In the genomic region with DNA sequence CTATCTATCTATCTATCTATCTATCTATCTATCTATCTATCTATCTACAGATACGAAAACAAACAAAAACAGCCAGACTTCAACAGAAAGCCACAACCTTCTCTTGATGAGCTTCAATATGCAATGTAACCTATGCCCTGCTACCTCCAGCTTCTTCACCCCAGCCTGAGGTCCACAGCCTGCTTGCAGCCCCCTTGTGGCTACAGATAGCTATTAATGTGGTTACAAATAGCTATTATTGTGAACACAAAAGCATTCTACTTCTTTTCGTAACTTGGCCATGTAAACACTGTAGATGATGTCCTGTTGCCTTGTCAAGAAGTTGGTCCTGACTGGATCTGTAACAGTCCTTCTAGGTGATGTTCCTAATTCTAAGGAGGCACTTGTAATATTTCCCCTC, we compare ENCODE assay signal across 27 mouse cellular contexts. TPM values are rescaled to one million over a fixed set of nuclear protein-coding genes. Genes with fewer than 3 reads are reported as not detected.
DNase-seq lines count a peak whose midpoint lies in the region; ATAC-seq and TF ChIP-seq lines count a peak whose summit lies in the region.
"Had no signal": no experiment of that assay in that cellular context is flagged by ENCODE, and none has a peak within 500 bp of the region (broad histone marks: within the 10 kb centered on the region; RNA-seq: fewer than 3 reads in every experiment).

No protein-coding gene starts in this region.

- H3K4me3 ChIP-seq in intestine, postnatal 0 days (ENCODE audit: low read depth, low read length) = no peak overlapping the region
- no peak overlapping the region for H3K4me3 ChIP-seq in intestine, embryonic 16.5 days (ENCODE audit: low read length)
- H3K4me3 ChIP-seq in midbrain, postnatal 0 days (ENCODE audit: low read depth, low read length) = no peak overlapping the region
- no peak overlapping the region for H3K4me3 ChIP-seq in midbrain, embryonic 10.5 days
- H3K4me3 ChIP-seq in MEL (ENCODE audit: control insufficient read depth in 1 of 2, insufficient read depth in 1 of 2, low read depth in 2 of 2, low read length in 2 of 2) = no peak overlapping the region
- H3K4me3 ChIP-seq: embryonic facial prominence, embryonic 13.5 days; forebrain, embryonic 15.5 days; heart, embryonic 15.5 days; hindbrain, embryonic 15.5 days; intestine, embryonic 15.5 days; limb, embryonic 15.5 days; midbrain, embryonic 13.5 days had no signal

- no peaks in the 10 kb centered on the region for H3K79me2 ChIP-seq in MEL (ENCODE audit: control insufficient read depth, insufficient read depth, low read length, poor library complexity)

- no peak for TF ChIP-seq POLR2A in MEL (IDR thresholded peaks at IDR 0.05; ENCODE audit: control insufficient read depth in 1 of 2, insufficient read depth in 1 of 2, low read depth in 1 of 2, low read length in 2 of 2, poor library complexity in 1 of 2)

- no peak for TF ChIP-seq RAD21 in MEL (IDR thresholded peaks at IDR 0.05; ENCODE audit: low read depth, low read length)

- H3K9me3 ChIP-seq in intestine, postnatal 0 days (ENCODE audit: control insufficient read depth) = no peaks in the 10 kb centered on the region
- no peaks in the 10 kb centered on the region for H3K9me3 ChIP-seq in intestine, embryonic 16.5 days (ENCODE audit: control insufficient read depth, low read length)
- H3K9me3 ChIP-seq in midbrain, postnatal 0 days (ENCODE audit: low read length) = no peaks in the 10 kb centered on the region
- no peaks in the 10 kb centered on the region for H3K9me3 ChIP-seq in midbrain, embryonic 10.5 days (replicated peaks)
- H3K9me3 ChIP-seq in MEL (replicated peaks; ENCODE audit: insufficient read depth, low read length) = no peaks in the 10 kb centered on the region
- H3K9me3 ChIP-seq: embryonic facial prominence, embryonic 13.5 days; forebrain, embryonic 15.5 days; G1E; heart, embryonic 15.5 days; hindbrain, embryonic 15.5 days; intestine, embryonic 15.5 days; limb, embryonic 15.5 days; midbrain, embryonic 13.5 days had no signal

- H3K36me3 ChIP-seq in intestine, postnatal 0 days (ENCODE audit: control insufficient read depth, insufficient read depth) = no peaks in the 10 kb centered on the region
- H3K36me3 ChIP-seq in intestine, embryonic 16.5 days (ENCODE audit: control insufficient read depth, insufficient read depth, low read length) = no peaks in the 10 kb centered on the region
- no peaks in the 10 kb centered on the region for H3K36me3 ChIP-seq in midbrain, postnatal 0 days (ENCODE audit: insufficient read depth, low read length)
- no peaks in the 10 kb centered on the region for H3K36me3 ChIP-seq in midbrain, embryonic 10.5 days
- H3K36me3 ChIP-seq in MEL (ENCODE audit: control insufficient read depth in 1 of 2, insufficient read depth in 2 of 2, low read length in 2 of 2) = no peaks in the 10 kb centered on the region
- H3K36me3 ChIP-seq: embryonic facial prominence, embryonic 13.5 days; forebrain, embryonic 15.5 days; G1E; heart, embryonic 15.5 days; hindbrain, embryonic 15.5 days; intestine, embryonic 15.5 days; limb, embryonic 15.5 days; midbrain, embryonic 13.5 days had no signal

- H3K4me2 ChIP-seq in intestine, postnatal 0 days (replicated peaks; ENCODE audit: low read depth) = no peak overlapping the region
- H3K4me2 ChIP-seq in intestine, embryonic 16.5 days (ENCODE audit: low read depth, low read length) = no peak overlapping the region
- no peak overlapping the region for H3K4me2 ChIP-seq in midbrain, postnatal 0 days (ENCODE audit: low read depth, low read length, poor library complexity, severe bottlenecking)
- H3K4me2 ChIP-seq: embryonic facial prominence, embryonic 13.5 days; forebrain, embryonic 15.5 days; heart, embryonic 15.5 days; hindbrain, embryonic 15.5 days; intestine, embryonic 15.5 days; limb, embryonic 15.5 days; midbrain, embryonic 13.5 days had no signal

- H3K9ac ChIP-seq in intestine, postnatal 0 days (ENCODE audit: low read depth, low read length) = no peak overlapping the region
- no peak overlapping the region for H3K9ac ChIP-seq in intestine, embryonic 16.5 days (ENCODE audit: low read depth, low read length)
- H3K9ac ChIP-seq in midbrain, postnatal 0 days (replicated peaks; ENCODE audit: low read length, poor library complexity, severe bottlenecking) = no peak overlapping the region
- H3K9ac ChIP-seq in MEL (ENCODE audit: control insufficient read depth, low read depth, low read length, poor library complexity, severe bottlenecking) = no peak overlapping the region
- H3K9ac ChIP-seq: embryonic facial prominence, embryonic 13.5 days; forebrain, embryonic 15.5 days; heart, embryonic 15.5 days; hindbrain, embryonic 15.5 days; intestine, embryonic 15.5 days; limb, embryonic 15.5 days; midbrain, embryonic 13.5 days had no signal

- TF ChIP-seq EP300 in MEL (IDR thresholded peaks at IDR 0.05; ENCODE audit: low read depth in 1 of 2, low read length in 2 of 2) = no peak

- no peaks in the 10 kb centered on the region for H3K27me3 ChIP-seq in intestine, postnatal 0 days (replicated peaks; ENCODE audit: control insufficient read depth, insufficient read depth, low read length)
- H3K27me3 ChIP-seq in intestine, embryonic 16.5 days (replicated peaks; ENCODE audit: control insufficient read depth, insufficient read depth, low read length) = no peaks in the 10 kb centered on the region
- no peaks in the 10 kb centered on the region for H3K27me3 ChIP-seq in midbrain, postnatal 0 days (ENCODE audit: insufficient read depth, low read length)
- no peaks in the 10 kb centered on the region for H3K27me3 ChIP-seq in midbrain, embryonic 10.5 days (ENCODE audit: low read depth, poor library complexity, severe bottlenecking)
- H3K27me3 ChIP-seq in MEL (ENCODE audit: control insufficient read depth in 1 of 2, insufficient read depth in 2 of 2, low read length in 2 of 2) = no peaks in the 10 kb centered on the region
- H3K27me3 ChIP-seq: embryonic facial prominence, embryonic 13.5 days; forebrain, embryonic 15.5 days; heart, embryonic 15.5 days; hindbrain, embryonic 15.5 days; intestine, embryonic 15.5 days; limb, embryonic 15.5 days; midbrain, embryonic 13.5 days had no signal

- ATAC-seq in intestine, postnatal 0 days = no peak
- no peak for ATAC-seq in intestine, embryonic 16.5 days
- ATAC-seq in midbrain, postnatal 0 days (ENCODE audit: low FRiP score) = no peak
- ATAC-seq: forebrain, embryonic 15.5 days; intestine, embryonic 15.5 days; midbrain, embryonic 13.5 days had no signal

- TF ChIP-seq CTCF in intestine, postnatal 0 days (IDR thresholded peaks at IDR 0.05; ENCODE audit: low read depth) = peak; percentile 55
- 0 out of 2 replicates have a peak, but pooled peaks have one; percentile 12 for TF ChIP-seq CTCF in midbrain, postnatal 0 days (IDR thresholded peaks at IDR 0.05)
- peak in 1 of 3 experiments; percentile 27; a peak in 1 of 6 replicates for TF ChIP-seq CTCF in MEL (IDR thresholded peaks at IDR 0.05 in 2 of 3, conservative IDR thresholded peaks at IDR 0.05 in 1 of 3; ENCODE audit: control insufficient read depth in 1 of 3, insufficient read depth in 1 of 3, low read depth in 2 of 3, low read length in 3 of 3, poor library complexity in 1 of 3, severe bottlenecking in 1 of 3)

- WGBS in intestine, postnatal 0 days = 91% methylated on average over 2 of the region's 2 CpGs
- 94% methylated on average over 2 of the region's 2 CpGs for WGBS in intestine, embryonic 16.5 days
- WGBS in midbrain, postnatal 0 days = 90% methylated on average over 2 of the region's 2 CpGs
- WGBS in midbrain, embryonic 10.5 days = 90% methylated on average over 2 of the region's 2 CpGs

- no peak overlapping the region for H3K27ac ChIP-seq in intestine, postnatal 0 days (ENCODE audit: low read depth, low read length)
- H3K27ac ChIP-seq in intestine, embryonic 16.5 days (ENCODE audit: low read length) = no peak overlapping the region
- H3K27ac ChIP-seq in midbrain, postnatal 0 days (ENCODE audit: low read depth, low read length) = no peak overlapping the region
- no peak overlapping the region for H3K27ac ChIP-seq in midbrain, embryonic 10.5 days (replicated peaks)
- no peak overlapping the region for H3K27ac ChIP-seq in MEL (ENCODE audit: control insufficient read depth, low read depth, low read length)
- H3K27ac ChIP-seq: embryonic facial prominence, embryonic 13.5 days; forebrain, embryonic 15.5 days; heart, embryonic 15.5 days; hindbrain, embryonic 15.5 days; intestine, embryonic 15.5 days; limb, embryonic 15.5 days; midbrain, embryonic 13.5 days had no signal

- DNase-seq in midbrain, postnatal 0 days (ENCODE audit: low spot score) = no peak
- no peak for DNase-seq in midbrain, embryonic 10.5 days (ENCODE audit: low spot score)
- DNase-seq in MEL (ENCODE audit: low read depth, low spot score) = no peak
- no peak for DNase-seq in ovary, postnatal 10 days (ENCODE audit: low spot score)
- DNase-seq in left cerebral cortex, adult 11 months (ENCODE audit: low spot score) = no peak
- DNase-seq: adrenal gland, postnatal 14 days; cerebellum, adult 8-10 months; cerebellum, postnatal 36 days; embryo, embryonic 11 days; gastrocnemius, postnatal 25 days; heart, adult 18-20 months; heart, postnatal 4 days; kidney, postnatal 4 days; layer of hippocampus, adult 9-11 months; left cerebral cortex, postnatal 4 days; right cerebral cortex, postnatal 25 days; thymus, postnatal 4 days had no signal

- no peaks in the 10 kb centered on the region for H3K4me1 ChIP-seq in intestine, postnatal 0 days (replicated peaks; ENCODE audit: control insufficient read depth, insufficient read depth, low read length)
- H3K4me1 ChIP-seq in intestine, embryonic 16.5 days (ENCODE audit: control insufficient read depth, insufficient read depth, low read length) = no peaks in the 10 kb centered on the region
- H3K4me1 ChIP-seq in midbrain, postnatal 0 days (ENCODE audit: insufficient read depth, low read length) = no peaks in the 10 kb centered on the region
- no peaks in the 10 kb centered on the region for H3K4me1 ChIP-seq in midbrain, embryonic 10.5 days
- H3K4me1 ChIP-seq in MEL (ENCODE audit: control insufficient read depth in 1 of 2, insufficient read depth in 2 of 2, low read length in 2 of 2) = no peaks in the 10 kb centered on the region
- H3K4me1 ChIP-seq: embryonic facial prominence, embryonic 13.5 days; forebrain, embryonic 15.5 days; heart, embryonic 15.5 days; hindbrain, embryonic 15.5 days; intestine, embryonic 15.5 days; limb, embryonic 15.5 days; midbrain, embryonic 13.5 days had no signal

RNA-seq across cellular contexts. Expression of gene Fbxo4, which starts 41.2 kb away (rescaled TPM):
- polyA plus RNA-seq in intestine, postnatal 0 days (2015; fragmentation: Nextera tagmentation; extraction: Ambion mirVana) = 18.8 and 19.2 TPM in 2 replicates
- polyA plus RNA-seq in intestine, embryonic 16.5 days (2015; fragmentation: Nextera tagmentation; extraction: Ambion mirVana) = 9.5 and 9.7 TPM in 2 replicates
- total RNA-seq in midbrain, postnatal 0 days (2014; rRNA removed) = 11.4 and 14.3 TPM in 2 replicates
- 9.4 and 9.8 TPM in 2 replicates for polyA plus RNA-seq in midbrain, postnatal 0 days (2015; fragmentation: Nextera tagmentation; extraction: Ambion mirVana)
- 4.4 and 5.0 TPM in 2 replicates for polyA plus RNA-seq in midbrain, embryonic 10.5 days (2016; fragmentation: Nextera tagmentation; extraction: Ambion mirVana)
- 5.9 and 8.0 TPM in 2 replicates for total RNA-seq in MEL (2012; rRNA removed)
- 1 to 10 TPM in 1 of 2 experiments, not detected in 1; 7.4 TPM for polyA plus RNA-seq in MEL (2012; ENCODE audit: insufficient read depth in 1 of 2, insufficient read length in 2 of 2, low read depth in 1 of 2, low replicate concordance in 2 of 2, missing spikeins in 1 of 2)

RNA-seq across cellular contexts. Expression of gene AW549877, which starts 57.4 kb away (rescaled TPM):
- 13.5 and 15.4 TPM in 2 replicates for polyA plus RNA-seq in intestine, postnatal 0 days (2015; fragmentation: Nextera tagmentation; extraction: Ambion mirVana)
- 26.6 and 33.2 TPM in 2 replicates for polyA plus RNA-seq in intestine, embryonic 16.5 days (2015; fragmentation: Nextera tagmentation; extraction: Ambion mirVana)
- total RNA-seq in midbrain, postnatal 0 days (2014; rRNA removed) = 36.9 and 38.3 TPM in 2 replicates
- 25.4 and 27.7 TPM in 2 replicates for polyA plus RNA-seq in midbrain, postnatal 0 days (2015; fragmentation: Nextera tagmentation; extraction: Ambion mirVana)
- polyA plus RNA-seq in midbrain, embryonic 10.5 days (2016; fragmentation: Nextera tagmentation; extraction: Ambion mirVana) = 41.3 and 52.2 TPM in 2 replicates
- total RNA-seq in MEL (2012; rRNA removed) = 4.2 and 5.0 TPM in 2 replicates
- polyA plus RNA-seq in MEL (2012; ENCODE audit: insufficient read depth in 1 of 2, insufficient read length in 2 of 2, low read depth in 1 of 2, low replicate concordance in 2 of 2, missing spikeins in 1 of 2) = 10 to 100 TPM in 1 of 2 experiments, not detected in 1; 13.5 TPM
